Mouse (Mus musculus) adrenal gland (tissue): Measurements from ENCODE around the gene Tmem115.
"Not testable (repeated sequence)": the region's sequence is repeated elsewhere in the genome, so short reads cannot be mapped to it uniquely, and the experiment has no call there.

Experiments
- intact Hi-C: fragments of 180-260 bp; cut with DNase I; formaldehyde crosslinking; loops from one replicate; pipeline ENCODE4 v1.15.1; 2025

Gene Tmem115

DNA sequence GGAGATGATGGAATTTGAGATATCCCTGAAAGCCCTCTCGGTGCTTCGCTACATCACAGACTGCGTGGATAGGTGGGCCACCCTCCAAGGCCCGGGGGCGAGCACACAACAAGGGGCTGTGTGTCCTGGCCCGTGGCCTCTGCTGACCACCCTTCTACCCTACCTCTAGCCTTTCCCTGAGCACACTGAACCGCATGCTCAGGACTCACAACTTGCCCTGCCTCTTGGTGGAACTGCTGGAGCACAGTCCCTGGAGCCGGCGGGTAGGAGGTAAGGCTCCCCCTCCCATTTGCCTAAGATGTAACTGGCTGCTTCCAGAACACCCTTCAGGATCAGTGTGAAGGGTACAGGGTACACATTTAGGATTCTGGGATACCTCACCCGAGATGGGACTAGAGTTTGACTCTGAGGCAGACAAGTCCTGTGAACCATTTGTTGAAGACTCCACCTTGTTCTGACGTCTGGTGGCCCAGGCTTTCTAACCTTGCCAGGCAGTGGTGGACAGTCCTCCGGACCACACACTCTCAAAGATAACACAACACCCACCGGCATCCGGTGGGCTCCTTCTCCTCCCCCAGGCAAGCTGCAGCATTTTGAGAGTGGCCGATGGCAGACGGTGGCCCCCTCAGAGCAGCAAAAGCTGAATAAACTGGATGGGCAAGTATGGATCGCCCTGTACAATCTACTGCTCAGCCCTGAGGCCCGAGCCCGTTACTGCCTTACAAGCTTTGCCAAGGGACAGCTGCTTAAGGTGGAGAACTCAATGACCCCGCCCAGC, 15.7 kb downstream of the Tmem115 start:
- intact Hi-C loops, result no loop called here

DNA sequence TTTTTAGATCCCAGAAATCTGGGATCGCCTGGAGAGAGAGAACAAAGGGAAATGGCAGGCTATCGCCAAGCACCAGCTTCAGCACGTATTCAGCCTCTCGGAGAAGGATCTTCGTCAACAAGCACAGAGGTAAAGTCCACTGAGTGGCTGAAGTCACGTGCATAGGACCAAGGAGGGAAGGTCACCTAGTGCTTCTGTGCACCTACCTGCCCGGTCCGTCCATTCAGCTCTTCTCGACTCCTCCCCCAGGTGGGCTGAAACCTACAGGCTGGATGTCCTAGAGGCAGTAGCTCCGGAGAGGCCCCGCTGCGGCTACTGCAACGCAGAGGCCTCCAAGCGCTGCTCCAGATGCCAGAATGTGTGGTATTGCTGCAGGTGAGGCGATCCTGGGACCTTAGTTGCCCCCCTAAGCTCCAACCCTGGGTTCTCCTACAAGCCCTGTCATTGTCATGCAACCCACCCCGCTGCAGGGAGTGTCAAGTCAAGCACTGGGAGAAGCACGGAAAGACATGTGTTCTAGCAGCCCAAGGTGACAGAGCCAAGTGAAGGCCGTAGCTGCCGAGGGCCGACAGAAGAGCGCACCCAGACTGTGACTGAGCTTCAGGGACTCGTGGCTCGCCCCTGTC, 16.9 kb downstream of the Tmem115 start:
- intact Hi-C loops, result no loop called here

GRCm38 (mm10) chr9:107551117-107551889, 17.6 kb downstream of the Tmem115 start, which contains the start of gene Rassf1:
TSS of gene Rassf1 (plus strand) at chr9:107551555.
- intact Hi-C loops, result no loop called here

DNA sequence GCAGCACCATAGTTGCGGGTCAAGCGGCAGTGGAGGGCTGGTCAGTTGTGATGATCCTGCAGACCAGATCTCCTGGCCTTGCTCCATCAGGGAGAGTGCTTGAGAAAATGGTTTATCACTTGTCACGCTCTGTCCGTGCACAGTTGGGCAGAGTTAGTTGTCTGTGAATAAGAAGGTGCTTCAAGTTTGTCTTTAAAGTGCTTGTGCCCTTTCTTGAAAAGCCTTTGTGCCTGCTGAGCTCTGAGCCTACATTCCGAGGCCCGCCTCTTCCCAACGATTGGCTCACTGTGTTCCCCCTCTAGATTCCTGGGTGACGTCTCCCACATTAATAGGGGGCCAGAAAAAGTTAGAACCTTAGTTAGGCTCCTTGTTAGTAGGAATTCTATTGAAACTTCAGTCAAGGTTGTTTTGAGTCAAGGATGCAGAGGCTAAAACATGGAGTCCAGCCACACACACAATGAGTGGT, 18.2 kb downstream of the Tmem115 start:
- intact Hi-C loops, result no loop called here

DNA sequence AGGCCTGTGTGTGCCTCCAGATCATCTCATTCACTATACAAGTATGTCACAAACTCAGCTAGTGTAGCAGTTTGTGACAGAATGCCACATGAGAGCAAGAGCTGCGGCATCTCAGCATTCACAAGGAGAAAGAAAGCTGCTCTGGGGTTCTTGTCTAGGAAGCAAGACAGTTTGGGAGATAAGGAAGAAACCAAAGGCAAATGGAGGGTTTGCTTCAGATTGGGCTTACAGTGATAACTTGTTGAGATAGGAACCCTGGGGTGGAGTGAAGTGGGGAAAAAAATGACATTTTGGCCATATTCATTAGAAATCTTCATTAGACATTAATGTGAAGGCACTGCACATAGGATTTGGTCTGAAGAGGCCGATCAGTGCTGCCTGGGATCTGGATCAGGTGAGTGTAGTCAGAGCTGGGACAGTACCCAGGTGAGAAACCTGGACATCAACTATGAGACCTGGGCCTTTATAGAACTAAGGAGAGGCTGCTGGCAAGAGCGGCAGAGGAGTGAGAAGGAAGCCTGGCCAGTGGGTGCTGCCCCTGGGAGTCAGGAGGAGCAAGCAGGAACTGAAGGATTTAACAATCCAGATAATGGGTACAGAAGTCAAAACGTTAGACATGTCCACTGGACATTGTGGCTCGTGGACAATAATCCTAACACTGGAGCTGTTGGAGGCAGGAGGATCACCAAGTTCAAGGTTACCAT, 19.1 kb downstream of the Tmem115 start:
- intact Hi-C loops, result no loop called here

DNA sequence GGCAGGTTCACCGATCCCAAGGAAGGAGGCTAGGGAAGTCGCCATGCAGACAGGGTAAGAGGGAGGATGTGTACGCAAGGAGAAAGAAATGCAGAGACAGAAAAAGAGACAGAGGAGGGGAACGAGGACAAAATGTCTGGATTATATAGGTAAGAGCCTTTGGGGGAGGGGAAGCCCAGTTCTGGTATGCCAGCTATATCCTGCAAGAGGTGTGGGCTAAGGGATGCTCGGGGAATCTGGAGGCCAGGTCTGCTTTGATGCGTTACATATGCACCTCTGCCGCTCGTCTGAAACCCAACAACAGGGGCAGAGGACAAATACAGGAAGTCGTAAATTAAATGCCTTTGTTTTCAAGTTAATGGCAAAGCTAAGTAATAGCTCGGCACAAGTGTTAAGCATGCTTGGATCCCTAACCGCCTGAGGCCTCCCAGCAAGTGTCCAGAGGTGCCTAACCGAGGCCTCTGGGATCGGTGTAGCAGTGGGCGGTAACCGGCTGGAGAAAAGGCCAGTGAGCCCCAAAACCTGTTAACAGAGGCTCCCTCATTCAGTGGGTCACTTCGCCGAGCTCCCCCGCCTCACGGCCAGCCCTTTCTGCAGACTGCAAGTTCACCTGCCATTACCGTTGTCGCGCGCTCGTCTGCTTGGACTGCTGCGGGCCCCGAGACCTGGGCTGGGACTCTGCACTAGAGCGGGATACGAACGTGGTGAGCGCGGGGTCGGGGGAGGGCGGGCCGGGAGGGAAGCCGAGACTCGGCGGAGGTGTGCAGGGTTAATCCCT, 20.0 kb downstream of the Tmem115 start:
- intact Hi-C loops, result no loop called here

DNA sequence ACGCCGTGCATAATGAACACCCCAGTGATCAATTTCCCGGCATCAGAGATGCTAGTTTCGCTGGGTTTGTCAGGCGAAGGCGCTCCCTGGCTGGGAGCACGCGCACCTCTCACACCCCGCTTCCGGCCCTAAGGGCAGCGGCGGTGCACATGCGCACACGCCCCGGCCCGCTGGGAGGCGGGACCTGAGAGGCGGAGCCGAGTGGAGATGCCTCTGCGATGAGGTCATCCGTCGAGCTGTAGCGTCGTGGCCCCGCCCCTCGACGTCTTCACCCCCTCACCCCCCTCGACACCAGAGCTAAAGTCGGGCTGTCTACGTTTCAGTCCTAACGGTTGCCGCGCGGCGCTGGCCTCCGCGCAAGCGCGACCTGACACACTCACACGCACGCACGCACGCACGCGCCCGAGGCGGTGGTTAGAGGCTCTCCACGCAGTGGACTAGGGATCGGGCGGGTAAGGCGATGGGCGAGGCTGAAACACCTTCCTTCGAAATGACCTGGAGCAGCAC, 20.6 kb downstream of the Tmem115 start:
- intact Hi-C loops, result no loop called here

- intact Hi-C loops, result no loop called here
Measured at GRCm38 (mm10) chr9:107555031-107555457, 21.3 kb downstream of the Tmem115 start.

DNA sequence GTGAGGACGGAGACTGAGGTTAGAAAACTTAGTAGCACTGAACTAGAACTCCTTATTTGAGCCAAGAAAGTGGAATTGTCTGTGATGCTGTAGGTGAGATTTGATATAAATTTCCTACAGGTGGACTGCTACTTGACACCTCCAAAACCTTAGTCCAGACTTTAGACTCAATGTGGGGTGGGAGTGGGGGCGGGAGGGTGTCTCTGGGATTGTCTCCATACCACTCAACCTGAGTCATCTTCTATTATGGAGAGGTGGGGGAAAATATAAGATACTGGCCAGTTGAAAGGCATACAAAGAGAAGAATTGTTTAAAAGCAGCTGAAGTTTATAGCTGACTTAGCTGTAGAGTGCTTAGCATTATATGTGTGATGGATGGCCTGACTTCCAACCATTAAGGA, 22.0 kb downstream of the Tmem115 start:
- intact Hi-C loops, result no loop called here

- intact Hi-C loops, result no loop called here
Measured at GRCm38 (mm10) chr9:107556346-107556745, 22.6 kb downstream of the Tmem115 start.

- intact Hi-C loops, result no loop called here
Measured at GRCm38 (mm10) chr9:107563029-107563581, 29.4 kb downstream of the Tmem115 start, which contains the start of gene Tusc2. TSS of gene Tusc2 (plus strand) at chr9:107563255.

GRCm38 (mm10) chr9:107565556-107565955, 31.8 kb downstream of the Tmem115 start:
- intact Hi-C loops, result not testable (repeated sequence)

GRCm38 (mm10) chr9:107566041-107566709, 32.4 kb downstream of the Tmem115 start:
- intact Hi-C loops, result no loop called here

DNA sequence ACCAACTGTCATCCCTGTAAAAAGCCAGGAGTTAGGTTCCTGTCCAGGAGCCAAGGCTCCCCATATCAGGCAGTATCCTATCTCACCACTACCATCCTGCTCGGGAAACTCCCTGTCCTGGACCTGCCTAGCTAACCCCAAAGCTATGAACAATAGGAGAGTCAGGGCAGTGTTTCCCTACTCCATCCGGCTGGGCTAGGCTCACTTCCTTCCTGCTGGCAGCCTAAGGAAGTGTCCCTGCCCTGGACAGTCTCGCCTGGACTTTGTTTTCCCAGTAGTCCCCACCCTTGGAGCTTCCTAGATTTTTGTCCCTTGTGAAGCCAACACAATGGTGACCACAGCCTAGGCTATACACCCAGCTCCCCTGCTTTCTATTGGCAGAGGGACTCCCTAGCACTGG, 33.1 kb downstream of the Tmem115 start:
- intact Hi-C loops, result no loop called here

- intact Hi-C loops, result no loop called here
Measured at GRCm38 (mm10) chr9:107567702-107568319, 34.1 kb downstream of the Tmem115 start, which contains the start of gene Hyal2. TSS of gene Hyal2 (plus strand) at chr9:107567945.

DNA sequence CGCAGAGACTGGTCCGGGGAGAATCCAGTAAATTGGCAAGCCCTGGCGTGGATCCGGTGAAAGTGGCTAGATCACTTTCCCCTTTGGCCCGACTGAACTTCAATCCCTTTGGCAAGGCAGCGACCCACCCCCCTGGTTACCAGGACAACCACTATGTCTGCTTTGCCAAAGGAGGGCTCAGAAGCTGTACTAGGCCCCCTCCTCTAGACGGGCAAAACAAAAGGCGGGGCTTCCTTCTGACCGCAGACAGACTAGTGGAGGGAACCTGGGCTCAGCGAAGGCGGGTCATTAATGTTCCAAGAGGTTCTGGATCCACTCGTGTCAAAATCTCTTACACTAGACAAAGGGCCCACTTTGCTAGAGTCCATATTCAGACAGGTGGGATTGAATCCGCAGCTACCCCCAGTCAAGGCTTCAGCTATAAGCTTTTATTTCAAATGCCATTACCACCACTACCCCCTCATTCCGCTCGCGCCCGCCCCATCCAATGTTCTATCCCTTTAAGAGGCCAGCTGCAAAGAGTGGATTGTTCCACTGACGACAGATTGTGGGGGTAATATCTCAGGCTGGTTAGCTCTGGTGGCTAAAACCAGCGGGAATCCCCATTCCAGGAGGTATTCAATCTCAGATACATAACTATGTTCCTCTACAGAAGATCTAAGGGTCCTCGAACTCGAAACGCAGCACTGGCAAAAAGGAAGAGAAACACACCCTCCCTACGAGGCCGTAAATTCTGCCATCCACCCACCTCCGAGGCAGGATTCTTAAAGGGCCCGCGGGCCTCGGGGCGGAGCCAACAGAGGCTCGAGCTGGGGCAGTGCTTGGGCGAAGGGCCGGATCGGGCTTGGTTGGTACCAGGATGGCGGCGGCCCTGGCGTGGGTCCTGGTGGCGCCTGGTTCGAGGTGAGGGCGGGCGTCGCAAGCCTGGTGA, 34.9 kb downstream of the Tmem115 start:
- intact Hi-C loops, result no loop called here

DNA sequence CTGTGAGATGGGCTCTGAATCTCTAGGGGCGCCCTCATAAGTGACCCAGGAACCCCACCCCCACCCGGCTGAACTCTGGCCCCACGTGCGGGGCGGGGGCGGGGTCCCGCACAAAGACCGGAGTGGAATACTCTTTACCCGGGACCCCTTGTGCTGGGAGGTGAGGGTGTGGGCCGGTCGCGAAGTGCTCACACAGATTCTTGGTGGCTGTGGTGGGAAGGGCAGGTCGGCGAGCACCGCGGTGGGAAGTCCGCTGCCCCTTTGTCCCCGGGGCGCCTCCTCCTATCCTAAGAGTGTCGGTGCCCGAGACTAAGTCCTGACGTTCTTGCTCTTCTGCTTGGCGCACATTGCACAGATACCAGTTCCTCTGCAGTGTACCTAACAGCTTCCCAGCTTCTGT, 35.5 kb downstream of the Tmem115 start:
- intact Hi-C loops, result no loop called here

DNA sequence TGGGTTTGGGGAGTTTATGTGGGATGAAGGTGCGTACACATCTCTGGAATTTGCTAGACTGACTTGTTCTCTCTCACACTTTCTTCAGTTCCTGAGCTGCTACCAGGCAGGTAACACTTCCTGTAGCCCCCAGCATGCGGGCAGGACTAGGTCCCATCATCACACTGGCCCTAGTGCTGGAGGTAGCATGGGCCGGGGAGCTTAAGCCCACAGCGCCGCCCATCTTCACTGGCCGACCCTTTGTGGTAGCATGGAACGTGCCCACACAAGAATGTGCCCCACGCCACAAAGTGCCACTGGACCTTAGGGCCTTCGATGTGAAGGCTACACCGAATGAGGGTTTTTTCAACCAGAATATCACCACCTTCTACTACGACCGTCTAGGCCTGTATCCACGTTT, 36.3 kb downstream of the Tmem115 start:
- intact Hi-C loops, result no loop called here
